Mouse (Mus musculus) hindbrain, embryonic 12.5 days (tissue): ENCODE measurements around the gene Tspear. TPM values are rescaled to one million over a fixed set of nuclear protein-coding genes. Genes with fewer than 3 reads are reported as not detected.

ENCODE experiments used
- ATAC-seq: fragments of 200-750 bp; cut with Nextera tagmentation; 2 replicates; pipeline ENCODE4 v1.8.0; 2017; ENCODE audit warnings: moderate TSS enrichment; ENCODE audit not compliant: low FRiP score
- H3K27ac ChIP-seq: fragments of 300-500 bp; sonication (generic); 2 replicates; pipeline ENCODE4 v1.5.1; 2016; ENCODE audit warnings: mild to moderate bottlenecking
- H3K27me3 ChIP-seq: fragments of 300-500 bp; sonication (generic); 2 replicates; pipeline ENCODE4 v1.6.1; 2016; ENCODE audit warnings: mild to moderate bottlenecking
- H3K36me3 ChIP-seq: fragments of 300-500 bp; sonication (generic); 2 replicates; pipeline ENCODE4 v1.6.1; 2016; ENCODE audit warnings: mild to moderate bottlenecking
- H3K4me1 ChIP-seq: fragments of 300-500 bp; sonication (generic); 2 replicates; pipeline ENCODE4 v1.6.1; 2016
- H3K4me2 ChIP-seq: fragments of 300-500 bp; sonication (generic); replicated peaks from 2 replicates; pipeline ENCODE4 v1.6.1; 2016; ENCODE audit warnings: mild to moderate bottlenecking
- H3K4me3 ChIP-seq: fragments of 300-500 bp; sonication (generic); 2 replicates; pipeline ENCODE4 v1.5.1; 2016; ENCODE audit warnings: mild to moderate bottlenecking
- H3K9ac ChIP-seq: fragments of 300-500 bp; sonication (generic); 2 replicates; pipeline ENCODE4 v1.6.1; 2016; ENCODE audit warnings: mild to moderate bottlenecking, moderate library complexity
- H3K9me3 ChIP-seq: fragments of 300-500 bp; sonication (generic); replicated peaks from 2 replicates; pipeline ENCODE4 v1.6.1; 2016; ENCODE audit warnings: mild to moderate bottlenecking
- WGBS: fragments of 180-500 bp; shearing (Covaris S2); methylation state at CpG from one replicate; pipeline ENCODE4 v1.1.7; 2016; 5-methylcytosine and 5-hydroxymethylcytosine counted together
- polyA plus RNA-seq: library from polyadenylated mRNA; unstranded; fragments of >200 nt; fragmentation: Nextera tagmentation; extraction: Ambion mirVana; gene quantifications from 2 replicates; pipeline ENCODE4 v1.2.1, GENCODE M21; 2016

Tspear gene
- polyA plus RNA-seq, 1 experiment from 2014 or later: 1.2 TPM

- Histone ChIP-seq H3K4me2 (no peak overlapping the region), H3K27ac (no peak overlapping the region), H3K27me3 (no peaks in the 10 kb centered on the region), H3K36me3 (no peaks in the 10 kb centered on the region), H3K9ac (no peak overlapping the region), H3K4me1 (no peaks in the 10 kb centered on the region; the same call in 1 of the 2 replicates), H3K4me3 (no peak overlapping the region), H3K9me3 (no peaks in the 10 kb centered on the region)
- WGBS: 80% methylated on average over 3 of the region's 3 CpGs
- ATAC-seq: no peak
Observed at GRCm38 (mm10) chr10:77804095-77804494, 117.7 kb downstream of the Tspear start.

GRCm38 (mm10) chr10:77811743-77812142 is 125.4 kb downstream of the Tspear start, which contains the start of gene Gm9507:
Gm9507 (minus strand) TSS chr10:77811843.
- Histone ChIP-seq H3K4me2 (no peak within 1 kb of the TSS), H3K27ac (no peak within 1 kb of the TSS), H3K27me3 (no peaks in the 10 kb centered on the region; the same call in 1 of the 2 replicates), H3K4me1 (no peaks in the 10 kb centered on the region), H3K9ac (no peak within 1 kb of the TSS), H3K4me3 (no peak within 1 kb of the TSS), H3K36me3 (no peaks in the 10 kb centered on the region), H3K9me3 (no peaks in the 10 kb centered on the region)
- no peak for ATAC-seq
- 79% methylated on average over 5 of the region's 5 CpGs for WGBS

GRCm38 (mm10) chr10:77814382-77814781 is 128.0 kb downstream of the Tspear start, which contains the start of gene Gm2696:
Gm2696 (plus strand) TSS chr10:77814682.
- no peak within 1 kb of the TSS for H3K4me3 ChIP-seq
- H3K27ac ChIP-seq: no peak within 1 kb of the TSS
- no peak within 1 kb of the TSS for H3K4me2 ChIP-seq
- no peak within 1 kb of the TSS for H3K9ac ChIP-seq
- no peaks in the 10 kb centered on the region for H3K9me3 ChIP-seq
- ATAC-seq: no peak
- no peaks in the 10 kb centered on the region for H3K4me1 ChIP-seq
- no peaks in the 10 kb centered on the region for H3K36me3 ChIP-seq
- H3K27me3 ChIP-seq: no peaks in the 10 kb centered on the region; the same call in 1 of the 2 replicates
- 49% methylated on average over 4 of the region's 4 CpGs for WGBS

GRCm38 (mm10) chr10:77815514-77815913 is 129.1 kb downstream of the Tspear start:
- Histone ChIP-seq H3K27me3 (no peaks in the 10 kb centered on the region; the same call in 1 of the 2 replicates), H3K36me3 (no peaks in the 10 kb centered on the region), H3K4me1 (no peaks in the 10 kb centered on the region), H3K9ac (no peak overlapping the region), H3K27ac (no peak overlapping the region), H3K4me2 (no peak overlapping the region), H3K4me3 (no peak overlapping the region), H3K9me3 (no peaks in the 10 kb centered on the region)
- 40% methylated on average over 5 of the region's 5 CpGs for WGBS
- no peak for ATAC-seq

DNA sequence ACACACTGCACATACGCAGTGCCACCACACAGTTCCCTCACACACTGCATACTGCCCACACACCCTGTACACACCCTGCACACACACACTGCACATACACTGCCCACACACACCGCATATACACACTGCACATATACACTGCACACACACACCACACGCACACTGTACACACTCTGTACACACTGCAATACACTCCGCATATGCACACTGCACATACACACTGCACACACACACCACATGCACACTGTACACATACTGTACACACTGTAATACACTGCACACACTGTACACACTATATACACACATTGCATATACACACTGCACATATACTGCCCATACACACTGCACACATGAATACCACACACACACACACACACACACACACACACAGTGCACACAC is 132.2 kb downstream of the Tspear start:
- WGBS: 96% methylated on average over 4 of the region's 4 CpGs
- no peak overlapping the region for H3K27ac ChIP-seq
- H3K4me1 ChIP-seq: no peaks in the 10 kb centered on the region
- H3K9me3 ChIP-seq: no peaks in the 10 kb centered on the region
- H3K9ac ChIP-seq: no peak overlapping the region
- H3K36me3 ChIP-seq: no peaks in the 10 kb centered on the region
- H3K27me3 ChIP-seq: no peaks in the 10 kb centered on the region; the same call in 1 of the 2 replicates
- H3K4me2 ChIP-seq: no peak overlapping the region
- no peak overlapping the region for H3K4me3 ChIP-seq
- ATAC-seq: 0 out of 2 replicates have a peak, but pooled peaks have one; percentile 35

GRCm38 (mm10) chr10:77819203-77819602 is 132.8 kb downstream of the Tspear start:
- ATAC-seq: no peak
- 52% methylated on average over 4 of the region's 4 CpGs for WGBS
- no peaks in the 10 kb centered on the region for H3K4me1 ChIP-seq
- no peak overlapping the region for H3K27ac ChIP-seq
- H3K9me3 ChIP-seq: no peaks in the 10 kb centered on the region
- no peaks in the 10 kb centered on the region for H3K36me3 ChIP-seq
- no peak overlapping the region for H3K4me3 ChIP-seq
- H3K4me2 ChIP-seq: no peak overlapping the region
- H3K9ac ChIP-seq: no peak overlapping the region
- no peaks in the 10 kb centered on the region; the same call in 1 of the 2 replicates for H3K27me3 ChIP-seq

DNA sequence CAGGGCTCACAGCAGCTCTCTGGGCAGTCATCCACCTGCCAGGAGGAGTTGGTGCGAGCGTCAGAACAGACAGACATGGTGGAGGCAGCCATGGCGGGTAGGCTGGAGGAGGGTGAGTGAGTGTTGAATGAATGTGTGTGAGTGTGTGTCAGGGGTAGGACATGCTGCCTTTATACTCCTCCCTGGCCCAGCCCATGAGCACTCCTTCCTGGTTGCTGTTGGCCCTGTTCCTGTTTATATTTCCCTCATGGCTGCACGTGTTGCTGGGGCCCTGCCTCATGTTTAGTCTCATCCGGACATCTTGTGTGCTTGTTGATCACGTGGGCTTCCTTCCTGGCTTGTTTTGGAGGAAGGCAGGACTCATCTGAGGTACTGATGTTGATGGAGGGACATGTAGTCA is 140.6 kb downstream of the Tspear start, which contains the start of gene Krtap10-4:
Gene Krtap10-4 (minus strand): TSS at position 145 of the 400 bp plus-strand sequence.
- Histone ChIP-seq H3K4me3 (no peak within 1 kb of the TSS), H3K36me3 (no peaks in the 10 kb centered on the region), H3K27me3 (no peaks in the 10 kb centered on the region), H3K9me3 (no peaks in the 10 kb centered on the region), H3K9ac (no peak within 1 kb of the TSS), H3K4me2 (no peak within 1 kb of the TSS), H3K4me1 (no peaks in the 10 kb centered on the region), H3K27ac (no peak within 1 kb of the TSS)
- WGBS: 73% methylated on average over 6 of the region's 6 CpGs
- ATAC-seq: no peak

- no peaks in the 10 kb centered on the region for H3K4me1 ChIP-seq
- 65% methylated on average over 9 of the region's 9 CpGs for WGBS
- no peak within 1 kb of the TSS for H3K4me2 ChIP-seq
- H3K4me3 ChIP-seq: no peak within 1 kb of the TSS
- no peaks in the 10 kb centered on the region for H3K27me3 ChIP-seq
- H3K27ac ChIP-seq: no peak within 1 kb of the TSS
- H3K9ac ChIP-seq: no peak within 1 kb of the TSS
- no peak for ATAC-seq
- H3K36me3 ChIP-seq: no peaks in the 10 kb centered on the region
- no peaks in the 10 kb centered on the region for H3K9me3 ChIP-seq
Observed at GRCm38 (mm10) chr10:77835647-77836046, 149.3 kb downstream of the Tspear start, which contains the start of gene Krtap10-10. Krtap10-10 (plus strand) TSS chr10:77835947.

- no peak overlapping the region for H3K4me2 ChIP-seq
- H3K9me3 ChIP-seq: peaks cover 16% of the 10 kb centered on the region
- no peaks in the 10 kb centered on the region for H3K4me1 ChIP-seq
- no peak overlapping the region for H3K9ac ChIP-seq
- H3K36me3 ChIP-seq: no peaks in the 10 kb centered on the region
- no peak overlapping the region for H3K27ac ChIP-seq
- 77% methylated on average over 6 of the region's 6 CpGs for WGBS
- no peak for ATAC-seq
- H3K4me3 ChIP-seq: no peak overlapping the region
- H3K27me3 ChIP-seq: no peaks in the 10 kb centered on the region
Observed at GRCm38 (mm10) chr10:77839006-77839405, 152.6 kb downstream of the Tspear start.

DNA sequence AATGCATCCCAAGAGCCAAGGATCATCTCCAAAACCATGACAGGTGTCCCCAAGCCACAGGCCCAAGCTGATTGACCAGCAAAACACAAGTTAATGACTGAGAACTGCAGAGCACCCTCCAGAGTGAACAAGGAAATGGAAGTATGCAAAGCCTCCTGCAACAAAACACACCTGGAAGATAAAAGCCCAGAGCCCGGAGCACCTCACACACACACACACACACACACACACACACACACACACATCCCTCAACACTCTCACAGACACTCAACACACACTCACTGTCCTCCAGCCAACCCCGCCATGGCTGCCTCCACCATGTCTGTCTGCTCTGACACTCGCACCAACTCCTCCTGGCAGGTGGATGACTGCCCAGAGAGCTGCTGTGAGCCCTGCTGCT is 160.1 kb downstream of the Tspear start, which contains the start of gene Gm36176:
Gene Gm36176 (plus strand): TSS at position 301 of the 400 bp plus-strand sequence.
- peaks cover 25% of the 10 kb centered on the region for H3K9me3 ChIP-seq
- ATAC-seq: no peak
- H3K27ac ChIP-seq: no peak within 1 kb of the TSS
- H3K27me3 ChIP-seq: 0 out of 2 replicates have a peak, but pooled peaks cover 3% of the 10 kb centered on the region
- 69% methylated on average over 2 of the region's 3 CpGs for WGBS
- H3K36me3 ChIP-seq: no peaks in the 10 kb centered on the region
- H3K4me3 ChIP-seq: no peak within 1 kb of the TSS
- no peak within 1 kb of the TSS for H3K9ac ChIP-seq
- no peak within 1 kb of the TSS for H3K4me2 ChIP-seq
- H3K4me1 ChIP-seq: no peaks in the 10 kb centered on the region

- Histone ChIP-seq H3K9me3 (peaks cover 25% of the 10 kb centered on the region), H3K4me3 (no peak overlapping the region), H3K36me3 (no peaks in the 10 kb centered on the region), H3K4me2 (no peak overlapping the region), H3K9ac (no peak overlapping the region), H3K27me3 (0 out of 2 replicates have a peak, but pooled peaks cover 3% of the 10 kb centered on the region), H3K27ac (no peak overlapping the region), H3K4me1 (no peaks in the 10 kb centered on the region)
- 15% methylated on average over 2 of the region's 2 CpGs for WGBS
- no peak for ATAC-seq
Observed at GRCm38 (mm10) chr10:77846961-77847360, 160.6 kb downstream of the Tspear start.

GRCm38 (mm10) chr10:77847538-77847937 is 161.2 kb downstream of the Tspear start:
- no peak overlapping the region for H3K9ac ChIP-seq
- no peak overlapping the region for H3K4me3 ChIP-seq
- 0 out of 2 replicates have a peak, but pooled peaks cover 3% of the 10 kb centered on the region for H3K27me3 ChIP-seq
- H3K27ac ChIP-seq: no peak overlapping the region
- 88% methylated on average over 2 of the region's 2 CpGs for WGBS
- H3K36me3 ChIP-seq: no peaks in the 10 kb centered on the region
- H3K4me2 ChIP-seq: no peak overlapping the region
- H3K9me3 ChIP-seq: peaks cover 25% of the 10 kb centered on the region
- no peak for ATAC-seq
- no peaks in the 10 kb centered on the region for H3K4me1 ChIP-seq

- Histone ChIP-seq H3K4me1 (no peaks in the 10 kb centered on the region), H3K27me3 (no peaks in the 10 kb centered on the region; the same call in 1 of the 2 replicates), H3K36me3 (no peaks in the 10 kb centered on the region), H3K4me3 (no peak within 1 kb of the TSS), H3K9ac (no peak within 1 kb of the TSS), H3K9me3 (0 out of 2 replicates have a peak, but pooled peaks cover 3% of the 10 kb centered on the region), H3K4me2 (no peak within 1 kb of the TSS), H3K27ac (peak within 1 kb of the TSS; percentile 23; the same call in 1 of the 2 replicates)
- ATAC-seq: no peak
- WGBS: 64% methylated on average over 9 of the region's 9 CpGs
Observed at GRCm38 (mm10) chr10:77852559-77852958, 166.2 kb downstream of the Tspear start, which contains the start of gene Gm10318. Gm10318 (plus strand) TSS chr10:77852859.
